Mouse (Mus musculus): ENCODE measurements around the gene Arhgap32. TPM values are rescaled to one million over a fixed set of nuclear protein-coding genes. Genes with fewer than 3 reads are reported as not detected.
"Not testable (repeated sequence)": the region's sequence is repeated elsewhere in the genome, so short reads cannot be mapped to it uniquely, and the experiment has no call there.

The Arhgap32 gene
- 10 to 100 TPM; 12.7 to 13.8 TPM for total RNA-seq (2021)
- long read RNA-seq, experiment 1: 0 reads
- long read RNA-seq, experiment 2: 0 reads

- no peak for DNase-seq
- intact Hi-C loops (cut with DNase I; ENCODE audit: low total_unique reads): no loop called here
These were observed at the start of gene Arhgap32 for GRCm38 (mm10) chr9:32115786-32116185. Arhgap32 (plus strand) TSS chr9:32116136.

DNA sequence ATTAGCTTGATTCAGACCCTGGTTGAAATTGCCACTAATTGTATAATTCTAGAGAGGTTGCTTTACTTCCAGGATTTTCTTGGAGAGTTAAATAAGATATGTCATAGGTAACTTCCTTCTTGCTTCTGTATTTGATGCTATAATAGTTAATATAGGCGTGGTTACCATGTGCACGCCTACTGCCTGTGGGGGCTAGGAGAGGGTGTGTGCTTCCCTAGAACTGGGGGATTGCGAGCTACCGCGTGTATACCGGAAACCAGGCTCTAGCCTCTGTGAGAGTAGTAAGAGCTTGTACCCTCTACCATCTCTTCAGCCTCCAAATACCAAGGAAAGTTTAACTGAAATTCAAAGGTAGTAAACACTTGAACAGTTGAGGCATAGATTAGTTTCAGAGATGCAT, 43.2 kb upstream of the Arhgap32 start:
- intact Hi-C loops (cut with DNase I; ENCODE audit: low total_unique reads): no loop called here
- no peak for DNase-seq

DNA sequence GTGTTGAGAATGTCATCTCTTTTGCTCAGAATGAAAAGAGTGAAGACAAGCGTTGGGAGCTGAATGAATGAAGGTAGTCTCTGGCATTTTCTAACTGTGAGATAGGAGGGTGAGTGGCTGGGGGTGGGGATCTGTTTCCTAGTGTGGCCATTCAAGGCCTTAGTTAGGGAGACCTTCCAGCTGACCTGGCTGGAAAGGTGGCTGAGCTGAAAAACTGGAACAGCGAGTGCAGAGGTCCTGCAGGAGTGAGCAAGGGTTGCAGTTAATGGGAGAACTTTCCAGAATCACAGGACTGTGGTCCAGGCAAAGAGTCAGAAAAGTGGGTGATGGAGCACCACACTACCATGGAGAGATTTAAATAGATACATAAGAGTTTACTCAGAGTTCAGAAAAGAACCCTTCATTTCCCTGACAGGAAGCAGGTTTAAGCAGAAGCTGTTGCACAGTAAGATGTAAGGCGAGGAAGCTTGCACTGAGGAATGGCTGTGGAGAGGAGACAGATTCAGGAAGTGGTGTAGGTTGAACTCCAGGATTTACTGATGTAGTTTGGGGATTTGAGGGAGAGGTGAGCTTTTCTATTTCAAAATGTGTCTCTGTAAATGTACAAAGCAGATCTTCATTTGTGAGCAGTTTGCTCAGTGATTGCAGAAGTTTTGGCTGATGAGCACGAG, 27.7 kb upstream of the Arhgap32 start:
- no peak for DNase-seq
- intact Hi-C loops (cut with DNase I; ENCODE audit: low total_unique reads): no loop called here

GRCm38 (mm10) chr9:32088882-32089281, 27.1 kb upstream of the Arhgap32 start:
- no peak for DNase-seq
- intact Hi-C loops (cut with DNase I; ENCODE audit: low total_unique reads): no loop called here

DNA sequence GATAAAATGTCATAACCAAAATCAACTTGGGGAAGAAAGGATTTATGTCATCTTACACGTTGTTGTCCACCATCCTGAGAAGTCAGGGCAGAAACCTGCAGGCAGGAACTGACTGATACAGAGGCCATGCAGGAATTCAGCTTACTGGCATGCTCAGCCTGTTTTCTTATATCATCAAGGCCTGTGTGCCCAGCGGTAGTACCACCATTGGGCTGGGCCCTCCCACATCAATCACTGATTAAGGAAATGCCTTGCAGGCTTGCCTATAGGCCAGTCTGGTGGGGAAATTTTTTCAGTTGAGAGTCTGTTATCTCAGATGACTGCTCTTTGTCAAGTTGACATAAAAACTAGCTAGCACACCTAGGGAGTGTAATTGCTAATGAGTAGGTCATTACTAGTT, 22.5 kb upstream of the Arhgap32 start:
- intact Hi-C loops (cut with DNase I; ENCODE audit: low total_unique reads): no loop called here
- no peak for DNase-seq

GRCm38 (mm10) chr9:32094351-32095120, 21.4 kb upstream of the Arhgap32 start:
- DNase-seq: no peak
- intact Hi-C loops (cut with DNase I; ENCODE audit: low total_unique reads): no loop called here

DNA sequence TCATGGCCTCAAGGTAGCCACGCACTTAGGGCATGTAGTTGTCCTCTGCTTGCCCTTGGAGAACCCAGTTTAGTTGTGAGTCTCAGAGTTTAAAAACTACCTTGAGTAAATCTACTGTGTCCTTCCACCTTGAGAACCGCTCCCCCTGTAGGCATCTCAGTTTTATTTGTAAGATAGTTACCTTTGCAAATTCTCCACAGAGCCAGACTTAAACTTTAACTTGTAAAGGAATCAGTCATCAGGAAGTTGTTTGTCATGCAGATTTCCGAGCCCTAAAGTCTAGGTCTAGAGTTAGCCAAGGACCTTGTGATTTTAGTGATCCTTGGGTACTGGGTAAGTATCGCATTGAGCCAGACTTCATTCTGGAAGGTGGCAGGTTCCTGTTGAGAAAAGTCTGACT, 20.4 kb upstream of the Arhgap32 start:
- no peak for DNase-seq
- intact Hi-C loops (cut with DNase I; ENCODE audit: low total_unique reads): no loop called here

DNA sequence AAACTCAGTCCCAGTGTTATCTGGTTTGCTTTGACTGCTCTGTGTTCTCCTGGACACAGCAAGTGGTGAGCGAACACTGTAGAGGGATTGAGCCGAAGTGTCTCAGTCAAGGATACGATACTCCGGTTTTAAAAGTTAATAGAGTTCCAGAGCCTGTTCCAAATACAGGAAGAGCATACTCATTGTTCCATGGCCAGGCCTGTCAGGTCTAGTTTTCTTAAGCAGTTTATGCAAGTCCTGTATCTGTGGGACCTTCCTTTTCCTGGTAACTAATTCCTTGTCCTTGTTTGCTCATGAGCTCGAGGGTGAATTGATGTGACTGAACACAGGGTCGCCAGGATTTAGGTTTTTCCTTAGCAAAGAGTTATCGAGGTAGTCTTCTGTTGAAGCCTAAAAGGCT, 19.4 kb upstream of the Arhgap32 start:
- intact Hi-C loops (cut with DNase I; ENCODE audit: low total_unique reads): no loop called here
- DNase-seq: no peak

GRCm38 (mm10) chr9:32097123-32097522, 18.8 kb upstream of the Arhgap32 start:
- intact Hi-C loops (cut with DNase I; ENCODE audit: low total_unique reads): no loop called here
- no peak for DNase-seq

DNA sequence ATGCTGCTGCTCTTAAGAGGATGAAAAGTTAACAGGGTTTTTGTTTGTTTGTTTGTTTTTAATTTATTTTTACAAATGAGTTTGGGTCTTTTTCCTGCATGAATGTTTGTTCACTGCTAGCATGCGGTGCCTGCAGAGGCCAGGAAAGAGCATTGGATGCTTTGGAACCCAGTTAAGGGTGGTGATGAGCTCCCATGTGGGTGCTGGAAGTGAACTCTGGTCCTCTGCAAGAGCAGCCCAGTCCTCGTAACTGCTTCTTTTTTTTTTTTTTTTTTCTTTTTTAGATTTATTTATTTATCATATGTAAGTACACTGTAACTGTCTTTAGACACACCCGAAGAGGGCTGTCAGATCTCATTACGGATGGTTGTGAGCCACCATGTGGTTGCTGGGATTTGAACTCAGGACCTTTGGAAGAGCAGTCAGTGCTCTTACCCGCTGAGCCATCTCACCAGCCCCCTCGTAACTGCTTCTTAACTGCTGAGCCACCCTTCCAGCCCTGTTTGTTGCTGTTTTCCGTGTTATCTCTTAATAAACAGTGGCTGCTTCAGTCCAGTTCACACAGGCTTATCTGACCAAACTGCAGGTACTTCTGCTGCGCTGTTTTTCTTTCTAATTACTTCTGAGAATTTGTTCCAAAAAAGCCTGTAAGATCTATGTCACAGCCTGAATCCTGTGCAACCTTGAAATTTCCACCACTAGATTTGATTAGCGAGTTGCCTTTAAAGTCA, 17.3 kb upstream of the Arhgap32 start:
- no peak for DNase-seq
- intact Hi-C loops (cut with DNase I; ENCODE audit: low total_unique reads): no loop called here

- intact Hi-C loops (cut with DNase I; ENCODE audit: low total_unique reads): no loop called here
- no peak for DNase-seq
These were observed 15.4 kb upstream of the Arhgap32 start for GRCm38 (mm10) chr9:32100561-32100960.

DNA sequence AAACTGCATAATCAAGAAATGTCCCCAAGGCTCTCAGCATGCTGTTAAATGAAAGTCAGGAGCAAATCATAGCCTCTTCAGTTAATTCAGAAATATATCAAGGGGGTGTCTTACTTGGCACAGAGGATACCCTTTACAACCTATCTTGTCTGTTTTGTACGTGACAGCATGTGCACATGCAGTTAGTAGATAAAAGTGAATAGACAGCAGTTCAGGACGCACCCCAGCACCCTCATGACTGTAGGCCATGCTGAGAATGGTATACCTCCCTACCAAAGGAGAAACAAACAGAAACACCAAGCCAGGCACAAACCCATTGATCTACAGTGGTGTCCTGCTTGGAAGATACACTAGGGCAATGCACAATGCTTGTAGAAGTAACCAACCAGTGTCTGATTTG, 14.4 kb upstream of the Arhgap32 start:
- no peak for DNase-seq
- intact Hi-C loops (cut with DNase I; ENCODE audit: low total_unique reads): no loop called here

DNA sequence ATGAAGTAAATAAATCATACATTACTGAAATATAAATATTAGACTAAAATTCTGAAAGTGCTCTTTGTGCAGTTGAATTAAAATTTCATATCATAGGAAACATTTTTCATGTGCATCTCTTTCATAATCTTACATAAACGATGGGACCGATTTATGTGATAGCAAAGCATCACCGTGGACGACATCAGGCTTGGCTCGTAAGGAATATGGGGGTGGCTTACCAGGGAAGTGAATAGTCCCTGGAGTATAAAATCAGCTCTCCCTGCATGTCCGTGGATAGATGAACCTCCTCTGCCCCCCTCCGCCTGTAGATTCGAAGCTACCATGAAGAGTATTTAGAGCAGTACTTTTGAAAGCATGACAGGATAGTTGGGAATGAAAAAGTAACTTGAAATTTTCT, 11.3 kb upstream of the Arhgap32 start:
- intact Hi-C loops (cut with DNase I; ENCODE audit: low total_unique reads): no loop called here
- no peak for DNase-seq

GRCm38 (mm10) chr9:32110376-32110775, 5.6 kb upstream of the Arhgap32 start:
- no peak for DNase-seq
- intact Hi-C loops (cut with DNase I; ENCODE audit: low total_unique reads): no loop called here

DNA sequence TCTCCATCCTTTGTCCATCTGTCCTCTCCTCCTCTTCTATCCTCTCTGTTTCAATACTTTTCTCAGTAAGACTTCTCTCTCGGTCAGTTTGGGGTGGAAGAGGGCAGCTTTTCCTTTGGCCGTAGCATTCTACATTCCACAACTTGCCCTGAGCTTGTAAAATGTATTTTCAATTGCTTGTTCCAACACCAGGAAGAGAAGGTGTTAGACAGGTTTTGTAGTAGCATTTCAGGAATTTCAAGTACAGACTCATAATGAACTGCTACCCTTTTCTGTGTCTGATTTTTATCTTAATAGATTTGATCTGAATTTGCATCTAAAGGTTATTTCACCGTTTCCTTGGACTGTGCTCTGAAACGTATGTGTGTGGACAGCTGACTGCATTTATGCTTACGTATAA, 336 bp downstream of the Arhgap32 start:
- DNase-seq: no peak
- intact Hi-C loops (cut with DNase I; ENCODE audit: low total_unique reads): no loop called here

- intact Hi-C loops (cut with DNase I; ENCODE audit: low total_unique reads): no loop called here
- DNase-seq: no peak
These were observed 1.9 kb downstream of the Arhgap32 start for GRCm38 (mm10) chr9:32117876-32118275.

DNA sequence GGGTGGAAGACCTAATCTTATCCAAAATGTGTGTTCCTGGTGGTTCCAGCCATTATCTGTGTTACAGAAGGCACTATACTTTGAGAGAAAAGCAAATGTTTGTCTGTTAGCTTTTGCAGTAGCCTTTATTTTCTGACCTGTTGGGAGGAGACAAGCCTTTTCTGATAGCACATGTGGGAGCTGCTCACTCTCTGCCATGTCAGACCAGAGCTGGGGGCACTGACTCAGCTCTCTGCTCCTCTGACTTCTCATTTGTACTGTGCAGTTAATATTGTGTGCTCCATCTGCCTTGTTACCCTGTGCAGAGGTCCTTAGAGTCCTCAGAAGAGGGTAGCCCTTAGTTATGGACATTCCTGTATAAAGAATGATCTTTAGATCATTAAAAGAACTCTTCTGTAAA, 2.5 kb downstream of the Arhgap32 start:
- no peak for DNase-seq
- intact Hi-C loops (cut with DNase I; ENCODE audit: low total_unique reads): no loop called here

GRCm38 (mm10) chr9:32119586-32119985, 3.6 kb downstream of the Arhgap32 start:
- intact Hi-C loops (cut with DNase I; ENCODE audit: low total_unique reads): no loop called here
- no peak for DNase-seq

DNA sequence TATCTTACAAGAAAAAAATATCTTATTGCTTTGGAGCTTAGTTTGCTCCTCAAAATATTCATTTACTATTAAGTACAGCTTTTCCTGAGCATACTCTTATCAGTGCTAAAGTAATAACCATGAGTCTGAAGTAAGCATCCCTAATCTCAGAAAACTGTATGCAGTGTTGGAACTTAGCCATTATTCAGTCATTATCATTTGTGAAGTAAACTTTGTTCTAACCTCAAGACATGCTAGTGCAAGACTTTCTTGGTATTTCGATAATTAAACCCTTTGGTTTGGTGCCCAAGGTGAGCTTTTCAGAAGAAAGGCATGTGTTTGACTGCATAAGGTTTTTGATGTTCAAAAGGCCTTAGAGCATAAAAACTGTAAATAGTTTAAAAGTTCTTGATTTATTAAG, 4.2 kb downstream of the Arhgap32 start:
- intact Hi-C loops (cut with DNase I; ENCODE audit: low total_unique reads): no loop called here
- no peak for DNase-seq

- intact Hi-C loops (cut with DNase I; ENCODE audit: low total_unique reads); DNase-seq: not testable (repeated sequence)
These were observed 5.3 kb downstream of the Arhgap32 start for GRCm38 (mm10) chr9:32121271-32121670.

DNA sequence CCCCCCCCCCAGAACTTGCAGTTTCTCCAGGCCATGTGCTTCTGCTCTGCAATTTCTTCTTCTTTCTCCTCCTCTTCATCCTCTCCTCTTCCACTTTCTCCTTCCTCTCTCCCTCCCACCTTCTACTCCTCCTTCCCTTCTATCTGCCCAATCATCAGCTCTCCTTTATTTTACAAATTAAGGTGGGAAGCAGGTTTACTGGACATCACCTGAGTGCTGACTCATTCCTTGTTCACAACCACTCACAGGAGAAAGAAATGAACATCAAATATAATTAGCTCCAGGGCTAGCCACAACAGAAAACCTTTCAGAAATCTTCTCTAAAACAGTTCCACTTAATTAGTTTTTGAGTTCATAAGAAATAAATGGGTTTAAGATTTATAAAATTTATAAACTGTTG, 20.3 kb downstream of the Arhgap32 start:
- DNase-seq: no peak
- intact Hi-C loops (cut with DNase I; ENCODE audit: low total_unique reads): no loop called here

Measured in gastrocnemius, postnatal 14 days (tissue).